Mouse (Mus musculus) thymus, postnatal 36 days (tissue): ENCODE measurements at regions not wholly inside any gene's neighbourhood (a gene's known extent, or its start where the extent isn't known, plus 50 kb on each side); places are given as distances from the start of the nearest gene placed in this dataset.

Experiments used
- DNase-seq, 2 experiments: peaks; one replicate each; pipeline ENCODE4 v3.0.0; 2022; ENCODE audit warnings: mixed read lengths in 2 of 2

DNA sequence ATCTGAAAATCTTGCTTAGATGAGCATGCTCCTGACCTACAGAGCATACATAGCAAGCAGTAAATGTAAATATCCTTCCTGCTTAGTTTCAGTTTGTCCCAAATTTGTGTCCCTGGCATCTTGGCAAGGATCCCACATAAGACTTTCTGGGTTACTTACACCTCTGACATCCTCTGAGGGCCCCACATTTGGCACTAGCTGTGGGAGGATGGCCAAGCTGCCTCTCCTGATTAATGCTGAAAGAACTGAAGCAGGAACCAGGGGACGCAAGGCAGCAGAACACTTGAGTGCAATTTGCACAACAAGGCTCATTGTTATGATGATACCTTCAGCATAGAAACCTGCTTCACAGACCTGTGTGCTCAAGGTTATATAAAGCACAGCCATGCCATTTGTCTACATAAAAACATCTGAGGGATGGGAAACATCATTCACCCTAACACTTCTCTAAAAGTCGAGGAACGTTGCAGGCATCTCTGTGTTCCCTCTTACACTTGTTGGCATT is 441.7 kb downstream of the Adam3 start:
- DNase-seq, result no peak

DNA sequence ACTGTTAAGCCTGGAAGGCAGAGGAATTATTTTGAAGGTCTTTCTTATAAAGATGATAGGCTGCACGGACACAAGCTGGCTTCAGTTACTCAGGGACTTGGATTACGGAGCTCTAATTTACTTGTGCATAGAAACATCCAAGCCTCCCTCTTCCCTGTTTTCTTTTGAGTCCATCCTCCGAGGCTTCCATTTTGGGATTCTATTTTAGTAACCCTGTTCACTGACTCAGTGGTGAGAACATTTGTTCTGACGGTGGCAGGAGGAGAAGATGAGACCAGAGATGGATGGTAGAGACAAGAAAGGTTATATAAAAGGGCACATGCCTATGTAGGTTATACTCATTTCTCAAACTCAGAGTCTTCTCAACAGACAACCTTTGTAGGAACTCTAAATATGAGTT is 445.4 kb downstream of the Adam3 start:
- no peak for DNase-seq

DNA sequence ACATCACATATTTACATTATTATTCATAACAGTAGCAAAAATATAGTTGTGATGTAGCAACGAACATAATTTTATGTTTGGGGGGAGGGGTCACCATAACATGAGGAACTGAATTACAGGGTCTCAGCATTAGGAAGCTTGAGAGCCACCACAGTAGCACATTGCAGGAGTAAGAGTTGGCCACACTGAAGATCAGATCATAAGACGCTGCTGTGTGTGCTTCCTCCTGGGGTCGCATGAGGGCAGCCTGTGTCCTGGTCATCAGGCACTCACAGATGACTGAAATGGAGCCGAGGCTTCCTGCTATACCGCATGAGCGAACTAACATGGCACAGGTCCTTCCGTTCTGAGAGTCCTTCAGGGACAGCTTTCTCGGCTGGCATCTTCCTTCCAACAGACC is 447.3 kb downstream of the Adam3 start:
- DNase-seq, result no peak

DNA sequence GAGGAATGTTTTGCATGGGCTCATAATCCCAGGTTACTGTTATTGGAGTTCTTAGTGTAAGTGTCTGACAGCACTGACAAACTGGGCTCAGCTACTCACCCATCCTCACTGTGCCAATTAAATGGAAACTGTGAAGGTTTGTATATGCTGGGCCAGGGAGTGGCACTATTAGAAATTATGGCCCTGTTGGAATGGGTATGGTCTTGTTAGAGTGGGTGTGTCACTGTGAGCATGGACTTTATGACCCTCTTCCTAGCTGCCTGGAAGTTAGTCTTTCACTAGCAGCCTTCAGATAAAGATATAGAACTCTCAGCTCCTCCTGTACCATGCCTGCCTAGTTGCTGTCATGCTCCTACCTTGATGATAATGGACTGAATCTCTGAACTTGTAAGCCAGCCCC is 464.3 kb downstream of the Adam3 start:
- DNase-seq, result no peak

DNA sequence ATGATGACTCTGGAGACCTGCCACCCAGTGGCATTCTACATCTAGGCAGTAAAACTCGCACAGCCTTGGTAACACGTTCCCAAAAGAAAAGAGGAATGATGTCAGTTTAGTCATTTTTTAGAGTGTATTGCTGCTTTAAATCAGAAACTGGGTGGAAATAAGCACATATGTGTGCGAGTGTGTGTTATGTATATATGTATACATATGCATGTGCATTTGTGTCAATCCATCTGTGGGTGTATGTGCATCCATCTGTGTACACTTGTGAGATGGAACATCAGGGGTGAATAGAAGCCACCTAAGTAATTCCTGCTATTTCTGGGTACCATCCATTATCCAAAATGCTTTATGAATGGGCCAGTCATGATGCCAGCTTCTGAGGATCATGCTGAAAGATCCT is 467.0 kb downstream of the Adam3 start:
- no peak for DNase-seq

DNA sequence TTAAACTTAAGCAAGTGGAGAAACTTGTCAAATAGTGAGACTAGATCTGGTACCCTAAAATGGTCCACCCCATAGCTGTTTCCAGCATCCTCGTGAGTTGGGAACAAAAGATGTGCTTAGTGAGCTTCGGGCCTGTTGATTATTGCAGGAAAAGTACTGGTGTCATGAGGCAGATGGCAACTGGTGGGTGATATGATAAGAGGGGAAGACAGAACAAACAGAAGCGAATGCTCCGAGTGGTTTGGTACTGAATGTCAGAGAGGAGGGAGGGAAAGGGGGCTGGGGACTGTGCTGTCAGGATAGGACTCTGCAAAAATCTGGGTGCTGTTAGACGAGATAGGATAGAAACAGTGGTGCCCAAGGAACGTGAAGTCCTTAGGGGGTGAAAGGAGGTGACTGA is 483.4 kb downstream of the Adam3 start:
- no peak for DNase-seq

DNA sequence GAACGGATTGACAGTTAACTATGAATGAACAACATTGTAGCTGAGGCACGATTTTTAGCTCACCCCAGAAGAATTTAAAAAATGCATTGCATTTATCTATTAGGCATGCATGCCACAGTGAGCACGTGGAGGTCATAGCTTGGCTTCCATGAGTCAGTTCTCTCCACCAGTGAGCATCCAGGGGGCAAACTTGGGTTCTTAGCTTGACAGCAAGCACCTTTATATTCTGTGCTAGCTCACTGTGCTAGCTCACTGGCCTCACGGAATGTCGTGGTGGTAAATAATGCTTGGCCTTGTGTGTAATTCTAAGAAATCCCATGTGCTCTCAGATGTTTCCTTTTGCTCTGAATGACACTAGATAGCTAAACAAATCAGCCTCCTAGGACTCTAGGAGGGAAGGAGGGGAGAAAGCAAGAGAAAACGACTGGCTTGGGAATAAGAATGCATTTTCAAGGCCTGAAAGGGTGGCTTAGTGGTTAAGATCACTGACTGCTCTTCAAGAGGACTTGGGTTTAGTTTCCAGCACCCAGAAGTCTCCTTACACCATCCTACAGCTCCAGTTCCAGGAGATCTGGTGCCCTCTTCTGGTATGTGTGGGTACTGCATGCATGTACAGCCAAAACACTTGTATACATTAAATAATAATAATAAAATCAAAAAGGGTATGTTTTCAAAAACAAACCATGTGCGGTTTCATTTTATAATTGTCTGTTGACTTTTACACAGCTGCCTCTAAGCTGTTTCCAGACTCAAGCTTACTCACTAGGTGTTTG is 485.3 kb downstream of the Adam3 start:
- no peak for DNase-seq

DNA sequence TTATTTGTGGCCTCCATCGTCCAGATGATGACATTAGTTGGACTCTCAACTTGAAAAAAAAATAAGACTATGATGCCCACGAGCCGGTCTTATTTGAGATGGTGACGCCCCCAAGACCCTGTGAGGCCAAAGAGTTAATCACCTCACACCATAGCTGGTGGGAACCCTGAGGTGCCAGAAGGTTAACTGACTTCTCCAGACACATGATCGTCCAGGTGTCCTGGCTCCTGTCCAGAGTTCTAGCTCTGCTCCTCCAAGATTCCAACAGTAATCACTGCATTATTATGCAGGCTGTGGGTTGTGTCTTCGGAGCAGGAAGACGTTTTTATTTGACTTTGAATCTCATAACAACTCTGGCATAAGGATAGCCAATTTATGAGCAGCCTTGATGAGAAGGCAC is 490.7 kb downstream of the Adam3 start:
- no peak for DNase-seq

DNA sequence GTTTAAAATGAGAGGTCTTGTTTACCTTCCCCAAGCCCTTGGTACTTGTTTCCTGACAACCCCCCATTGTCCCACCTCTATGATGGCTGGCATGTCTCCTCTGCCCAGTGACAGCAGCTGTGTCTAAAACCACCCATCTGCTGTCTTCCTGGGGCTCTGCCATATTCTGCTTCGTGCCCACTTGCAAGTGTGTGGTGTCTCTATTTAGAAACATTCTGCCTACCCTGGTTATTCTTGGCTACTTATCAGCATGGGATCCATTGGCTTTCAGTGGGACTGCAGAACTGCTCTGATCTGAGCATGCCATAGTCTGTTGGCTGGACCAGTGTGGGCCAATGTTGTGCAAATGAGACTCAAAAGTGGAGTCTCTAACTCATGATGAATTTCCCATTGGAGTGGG is 497.5 kb downstream of the Adam3 start:
- no peak for DNase-seq

DNA sequence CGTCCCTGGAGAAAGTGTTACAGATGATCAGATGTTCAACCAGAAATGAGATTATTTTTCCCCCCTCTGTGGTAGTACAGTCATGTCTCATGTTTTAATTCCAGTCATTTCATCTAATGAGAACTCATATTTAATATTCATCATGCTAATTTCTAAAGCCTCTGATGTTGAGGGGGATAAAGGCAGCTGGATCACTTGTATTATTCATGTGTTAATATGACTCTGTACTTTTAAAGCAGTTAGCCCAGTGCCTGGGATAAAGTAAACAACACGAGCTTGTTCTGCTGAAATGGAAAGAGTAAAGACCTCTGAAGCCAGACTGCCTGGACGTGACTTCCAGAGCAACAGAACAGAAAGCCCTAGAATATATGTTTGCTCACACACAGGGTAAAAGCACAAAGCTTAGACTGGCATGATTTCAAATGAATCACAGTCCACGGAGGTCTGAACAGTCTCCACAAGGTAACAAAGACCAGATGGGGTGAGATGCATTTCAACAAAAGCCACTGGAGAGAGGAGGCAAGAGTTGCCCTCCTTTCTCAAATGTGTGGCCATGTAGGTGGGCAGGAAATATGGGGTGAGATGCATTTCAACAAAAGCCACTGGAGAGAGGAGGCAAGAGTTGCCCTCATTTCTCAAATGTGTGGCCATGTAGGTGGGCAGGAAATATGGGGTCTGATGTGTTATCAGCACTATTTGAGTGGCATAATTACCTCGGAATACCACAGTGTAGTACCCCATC is 498.1 kb downstream of the Adam3 start:
- DNase-seq, result no peak

DNA sequence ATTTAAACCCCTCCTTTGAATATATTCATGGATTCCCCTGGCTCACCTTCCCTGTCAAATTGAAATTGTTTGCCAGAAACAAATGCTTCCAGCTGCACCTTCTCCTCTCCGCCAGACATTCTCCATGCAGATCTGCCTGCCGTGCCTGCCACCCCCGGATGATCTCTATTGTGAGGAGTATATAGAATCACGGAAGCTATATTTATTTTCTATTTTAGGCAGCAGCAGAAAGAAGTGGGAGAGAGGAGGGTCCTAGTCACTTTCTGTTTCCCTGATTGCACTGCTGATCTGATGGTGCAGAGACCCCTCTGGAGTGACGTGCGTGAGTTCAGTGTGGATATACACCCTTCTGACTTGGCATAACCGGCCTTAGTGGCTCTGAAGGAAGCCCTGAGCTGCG is 505.4 kb downstream of the Adam3 start:
- DNase-seq, result no peak

DNA sequence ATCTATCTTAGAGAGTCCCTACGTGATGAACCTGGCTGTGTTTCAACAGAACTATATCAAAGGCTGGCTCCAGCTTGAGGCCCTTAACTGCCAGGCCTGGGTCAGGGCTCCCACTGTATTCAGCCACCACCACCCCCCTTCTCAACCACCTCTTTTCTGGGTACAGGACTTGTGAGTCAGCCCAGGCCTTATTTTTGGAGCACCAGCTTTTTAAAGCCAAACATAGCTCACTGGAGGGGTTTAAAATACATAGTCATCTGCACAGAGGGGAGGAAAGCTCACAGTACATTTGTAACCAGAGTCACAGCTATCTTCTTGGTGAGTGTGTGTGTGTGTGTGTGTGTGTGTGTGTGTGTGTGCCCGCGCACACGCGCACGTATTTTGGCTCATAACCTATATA is 509.0 kb downstream of the Adam3 start:
- DNase-seq, result peak in 1 of 2 experiments; percentile 2

DNA sequence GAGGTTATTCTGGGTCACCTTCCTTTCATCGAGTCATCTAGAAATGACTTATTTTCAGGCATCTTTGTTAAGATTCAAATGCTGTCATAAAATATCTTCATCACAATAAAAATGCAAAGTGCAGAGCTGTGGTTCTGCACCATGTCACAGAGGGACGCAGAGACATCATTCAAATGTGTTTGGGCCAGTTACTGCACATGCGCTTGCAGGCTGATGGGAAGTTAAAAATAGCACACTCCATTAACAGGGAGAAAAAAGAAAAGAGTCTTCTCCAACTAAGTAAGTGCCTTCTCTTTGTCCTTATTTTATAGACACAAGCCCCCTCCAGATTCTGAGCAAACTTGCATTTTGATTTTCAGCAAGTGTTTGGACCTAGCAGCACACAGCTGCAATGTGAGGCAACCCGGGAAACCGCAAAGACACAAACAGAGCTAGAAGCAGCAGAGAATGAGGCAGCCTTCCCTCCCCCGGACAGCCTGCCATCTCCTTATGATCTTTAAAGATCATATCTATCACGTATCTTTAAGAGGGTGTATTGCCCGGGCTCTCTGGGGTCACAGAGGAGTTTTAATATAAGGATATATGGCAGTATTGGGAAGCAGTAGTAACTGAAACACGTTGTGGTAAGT is 510.0 kb downstream of the Adam3 start:
- peak; percentile 32 to 57 for DNase-seq

DNA sequence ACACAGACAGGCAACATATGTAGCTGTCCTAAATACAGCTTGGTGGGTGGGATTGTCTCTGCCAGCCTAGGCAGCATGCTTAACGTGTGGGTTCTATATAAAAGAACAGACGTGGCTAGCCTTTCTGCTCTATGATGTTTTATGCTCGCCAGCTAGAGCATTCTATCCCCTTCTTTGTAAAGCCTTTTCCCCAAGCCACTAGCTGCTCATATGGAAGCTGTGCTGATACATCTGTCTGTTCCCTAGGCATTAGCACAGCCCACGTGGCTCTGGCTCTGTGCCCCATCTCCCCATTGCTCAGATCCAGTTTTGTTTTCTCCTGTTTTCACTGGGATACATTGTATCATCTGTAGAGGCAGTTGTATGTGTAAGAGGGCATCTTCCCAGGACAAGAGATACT is 511.3 kb downstream of the Adam3 start:
- no peak for DNase-seq

DNA sequence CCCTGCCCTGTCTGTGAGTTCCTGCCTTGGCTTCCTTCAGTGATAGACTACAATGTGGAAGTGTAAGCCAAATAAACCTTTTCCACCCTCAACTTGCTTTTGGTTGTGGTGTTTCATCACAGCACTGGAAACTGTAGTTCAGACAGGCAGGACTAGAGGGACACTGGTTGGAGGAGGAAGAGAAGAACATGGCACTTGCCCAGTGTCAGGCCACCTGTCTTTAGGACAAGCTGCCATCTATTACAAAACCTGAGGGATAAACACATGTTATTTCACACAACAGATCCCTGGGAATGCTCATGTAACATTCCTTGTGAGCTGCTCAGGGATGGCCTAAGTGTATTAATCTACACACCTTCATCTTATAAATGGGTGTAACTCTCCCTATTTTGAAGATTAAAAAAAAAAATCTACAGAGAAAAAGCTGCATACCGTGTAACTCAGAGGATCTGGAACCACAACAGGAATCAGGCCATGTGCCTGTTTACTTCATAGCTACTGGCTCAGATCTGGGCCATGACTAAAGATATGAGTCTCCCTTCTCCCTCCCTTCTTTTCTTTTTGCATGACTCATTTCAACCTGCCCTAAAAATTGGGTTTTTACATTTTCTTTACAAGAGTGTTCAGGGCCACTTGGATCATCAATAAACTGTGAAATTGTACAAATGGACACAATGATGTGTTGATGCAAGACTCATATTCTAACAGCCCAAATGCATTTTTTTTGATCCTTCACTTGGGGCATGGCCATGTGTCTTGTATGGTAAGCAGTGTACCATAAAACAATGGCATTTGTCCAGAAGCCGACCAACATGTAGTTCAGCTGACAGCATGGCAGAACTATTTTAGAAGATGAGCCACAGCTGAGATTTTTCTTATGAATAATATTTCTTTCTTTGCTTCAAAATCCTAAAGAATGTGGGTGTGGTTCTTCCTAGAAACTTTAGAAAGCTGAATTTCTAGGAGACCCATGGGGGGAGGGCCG is 513.1 kb downstream of the Adam3 start:
- DNase-seq, result no peak

DNA sequence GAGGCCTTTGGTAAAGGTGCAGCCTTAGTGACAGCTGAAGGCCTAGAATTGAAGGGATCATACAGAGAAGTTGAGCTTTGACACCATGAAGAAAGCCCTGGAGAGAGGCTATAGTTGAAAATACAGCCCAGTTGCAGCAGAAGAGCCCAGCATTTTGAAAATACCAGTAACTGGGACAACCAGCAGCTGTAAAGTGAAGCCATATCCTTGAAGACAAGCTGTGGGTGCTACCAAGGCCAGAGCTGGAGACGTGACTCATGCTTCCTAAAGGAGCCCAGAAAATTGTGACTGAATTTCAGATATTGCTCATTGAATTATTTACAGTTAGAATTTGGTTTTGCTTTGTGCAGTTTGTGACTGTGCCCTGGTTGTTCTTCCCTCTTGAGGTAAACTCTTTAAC is 514.6 kb downstream of the Adam3 start:
- DNase-seq, result no peak
